Mouse (Mus musculus) adrenal gland, adult 2 months (tissue): ENCODE results near the gene Drosha. TPM values are rescaled to one million over a fixed set of nuclear protein-coding genes. Genes with fewer than 3 reads are reported as not detected.

Experiments
- DNase-seq: peaks from one replicate; pipeline ENCODE4 v3.0.0; 2021
- polyA plus RNA-seq: library from polyadenylated mRNA; depleted of rRNA; stranded (reverse); fragments of >200 nt; gene quantifications from 2 replicates; pipeline ENCODE4 v1.2.3, GENCODE M21; 2012
- total RNA-seq, 2 experiments: library from RNA; stranded (reverse); gene quantifications; 2 replicates each; pipeline ENCODE4 v1.2.3; 2021

Gene Drosha
- total and polyA plus RNA-seq, 3 experiments: 14.0 to 39.5 (median 34.3) TPM

DNA sequence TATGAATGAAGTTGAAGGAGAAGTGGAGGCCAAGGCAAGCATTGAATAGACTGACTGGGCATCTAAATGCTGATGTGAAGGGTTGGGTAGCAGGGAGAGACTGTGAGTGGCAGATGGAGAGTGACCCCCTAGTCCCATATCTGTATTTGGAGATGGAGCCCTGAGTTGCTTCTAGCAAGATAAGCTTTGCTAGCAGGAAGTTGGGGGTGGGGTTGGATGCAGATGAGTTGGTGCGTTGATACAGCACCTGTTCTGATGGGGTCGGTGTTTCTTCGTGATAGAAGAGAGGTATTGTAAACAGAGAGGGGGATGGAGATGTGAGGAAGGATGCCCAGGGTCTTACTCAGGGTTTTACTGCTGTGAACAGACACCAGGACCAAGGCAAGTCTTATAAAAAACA is 5.3 kb downstream of the Drosha start:
- no peak for DNase-seq

DNA sequence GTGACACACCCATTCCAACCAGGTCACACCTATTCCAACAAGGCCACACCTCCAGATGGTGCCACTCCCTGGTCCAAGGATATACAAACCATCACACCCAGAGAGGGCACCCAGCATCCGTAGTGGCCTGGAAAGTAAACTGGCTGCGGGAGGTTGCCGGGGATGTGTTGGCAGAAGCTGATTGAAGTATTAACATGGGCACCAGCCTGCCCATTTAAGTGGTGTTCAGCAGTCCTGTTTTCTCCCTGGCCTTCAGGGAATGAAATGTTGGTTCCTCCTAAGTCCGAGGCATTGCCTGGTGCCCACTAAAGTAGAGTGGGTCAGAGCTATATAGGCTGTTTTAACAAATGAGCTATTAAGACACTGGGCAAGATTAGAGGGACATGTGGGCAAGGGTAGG is 8.0 kb downstream of the Drosha start:
- DNase-seq: no peak

DNA sequence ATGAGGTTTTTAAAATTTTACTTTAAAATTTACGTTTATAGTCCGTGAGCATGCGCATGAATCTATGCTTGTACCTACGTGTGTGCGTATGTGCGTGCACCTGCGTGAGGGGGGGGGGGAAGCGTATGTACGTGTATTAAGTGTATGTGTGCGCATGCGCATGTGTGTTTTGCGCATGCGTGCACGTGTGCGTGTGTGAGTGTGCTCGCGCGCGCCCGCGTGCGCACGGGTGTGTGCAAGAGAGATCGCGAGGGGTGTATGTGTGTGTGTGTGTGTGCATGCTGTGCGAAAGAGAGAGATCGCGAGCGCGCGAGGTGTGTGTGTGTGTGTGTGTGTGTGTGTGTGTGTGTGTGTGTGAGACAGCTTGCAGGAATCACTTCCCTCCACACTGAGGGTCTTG is 8.8 kb downstream of the Drosha start:
- DNase-seq: no peak

DNA sequence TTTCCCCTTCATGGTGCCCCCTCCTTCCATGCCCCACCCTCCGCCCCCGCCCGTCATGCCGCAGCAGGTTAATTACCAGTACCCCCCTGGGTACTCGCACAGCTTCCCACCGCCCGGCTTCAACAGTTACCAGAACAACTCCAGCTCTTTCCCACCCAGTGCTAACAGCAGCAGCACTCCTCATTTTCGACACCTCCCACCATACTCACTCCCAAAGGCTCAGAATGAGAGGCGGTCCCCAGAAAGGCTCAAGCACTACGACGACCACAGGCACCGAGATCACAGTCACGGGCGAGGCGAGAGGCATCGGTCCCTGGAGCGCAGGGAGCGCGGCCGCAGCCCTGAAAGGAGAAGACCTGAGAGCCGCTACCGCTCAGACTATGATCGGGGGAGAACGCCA is 9.6 kb downstream of the Drosha start:
- no peak for DNase-seq

DNA sequence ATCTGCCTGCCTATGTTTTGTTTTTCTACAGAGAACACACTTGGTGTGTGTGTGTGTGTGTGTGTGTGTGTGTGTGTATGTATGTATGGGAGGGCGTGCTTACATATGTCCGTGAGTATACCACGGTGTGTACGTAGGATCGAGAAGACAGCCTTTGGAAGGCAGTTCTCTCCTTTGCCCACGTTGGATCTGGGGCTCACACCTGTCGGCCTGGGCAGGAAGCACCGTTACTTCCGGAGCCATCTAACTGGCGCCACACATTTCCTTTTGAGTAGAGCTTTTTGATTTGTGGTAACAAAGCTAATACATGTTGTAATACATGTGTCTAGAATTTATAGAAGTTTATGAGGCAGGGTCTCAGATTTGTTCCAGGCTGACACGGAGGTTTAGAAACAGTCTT is 16.1 kb downstream of the Drosha start:
- no peak for DNase-seq

DNA sequence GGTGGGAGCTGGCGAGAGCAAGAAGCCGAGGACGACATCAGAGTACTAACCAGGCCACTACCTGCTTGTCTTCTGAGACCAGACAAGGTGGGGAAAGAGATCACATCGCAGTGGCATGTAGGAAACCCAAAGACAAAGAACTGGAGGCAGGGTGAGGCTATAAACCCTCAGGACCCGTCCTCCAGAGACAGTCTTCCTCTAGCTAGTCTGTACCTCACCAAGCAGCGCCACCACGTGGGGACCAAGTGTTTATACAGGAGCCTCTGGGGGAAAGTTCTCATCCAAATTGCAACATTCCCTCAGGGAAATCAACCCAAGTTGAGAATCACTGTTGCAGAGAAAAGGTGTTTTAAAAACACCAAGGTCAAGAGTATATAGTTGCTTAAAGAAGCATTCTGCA is 18.2 kb downstream of the Drosha start:
- no peak for DNase-seq

DNA sequence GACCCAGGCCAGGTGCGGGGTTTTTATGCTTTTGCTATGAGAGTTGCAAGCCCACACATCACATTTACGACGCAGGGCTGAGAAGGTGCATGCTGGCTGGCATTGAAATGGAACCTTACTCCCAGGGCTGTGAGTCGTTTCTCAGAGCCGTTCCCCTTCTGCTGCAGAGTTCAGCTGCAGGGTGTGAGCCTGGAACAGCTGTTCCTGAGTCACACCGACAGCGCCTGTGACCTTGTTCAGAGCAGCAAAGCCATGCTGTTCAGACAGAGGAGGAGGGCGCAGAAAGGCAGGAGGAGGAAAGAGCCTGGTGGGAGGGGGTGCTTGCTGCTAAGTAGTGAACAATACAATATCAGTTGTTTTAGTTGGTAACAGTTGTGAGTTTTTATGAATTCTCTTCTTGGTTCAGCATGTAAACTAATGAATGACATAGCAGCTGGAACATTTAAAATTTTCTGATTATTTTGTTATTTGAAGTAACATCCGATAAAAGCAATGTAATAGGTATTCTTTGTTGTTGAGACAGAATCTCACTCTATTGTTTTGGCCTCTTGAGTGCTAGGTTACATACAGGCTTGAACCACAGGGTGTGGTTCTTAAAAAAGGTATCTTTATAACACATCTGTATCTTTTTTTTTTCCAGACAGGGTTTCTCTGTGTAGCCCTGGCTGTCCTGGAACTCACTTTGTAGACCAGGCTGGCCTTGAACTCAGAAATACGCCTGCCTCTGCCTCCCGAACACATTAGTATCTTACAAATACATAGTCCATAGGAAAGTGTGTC is 23.8 kb downstream of the Drosha start:
- DNase-seq: peak; percentile 51

DNA sequence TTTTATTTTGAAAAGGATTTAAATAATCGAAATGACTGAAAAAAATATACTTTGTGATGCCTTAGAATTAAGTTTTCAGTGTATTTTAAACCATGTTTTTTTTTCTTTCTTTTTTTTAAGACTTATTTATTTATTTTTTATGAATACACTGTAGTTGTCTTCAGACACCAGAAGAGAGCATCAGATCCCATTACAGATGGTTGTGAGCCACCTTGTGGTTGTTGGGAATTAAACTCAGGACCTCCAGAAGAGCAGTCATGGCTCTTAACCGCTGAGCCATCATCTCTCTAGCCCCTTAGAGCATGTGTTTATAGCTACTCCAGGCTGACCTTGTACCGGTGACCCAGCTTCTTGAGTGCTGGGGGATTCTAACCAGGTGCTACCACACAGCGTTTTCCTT is 24.8 kb downstream of the Drosha start:
- DNase-seq: no peak

DNA sequence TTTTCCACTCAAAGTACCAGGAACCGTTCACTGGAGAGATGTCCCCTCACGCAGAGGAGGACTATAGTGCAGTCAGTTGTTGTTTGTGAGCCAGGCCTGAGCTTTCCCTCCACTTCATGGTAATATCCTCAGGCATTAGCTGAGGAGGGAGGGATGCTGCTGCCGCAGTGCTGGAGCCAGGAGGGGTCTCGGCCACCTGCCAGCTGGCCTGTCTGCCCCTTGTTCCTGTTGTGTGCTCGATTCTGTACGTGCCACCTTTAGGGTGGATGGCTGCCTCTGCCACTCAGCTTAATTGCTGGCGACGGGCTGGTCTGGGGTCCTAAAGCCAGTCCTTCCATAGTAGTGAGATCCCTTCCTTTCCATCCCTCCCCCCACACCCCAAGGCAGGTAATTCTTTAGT is 28.9 kb downstream of the Drosha start:
- DNase-seq: no peak

DNA sequence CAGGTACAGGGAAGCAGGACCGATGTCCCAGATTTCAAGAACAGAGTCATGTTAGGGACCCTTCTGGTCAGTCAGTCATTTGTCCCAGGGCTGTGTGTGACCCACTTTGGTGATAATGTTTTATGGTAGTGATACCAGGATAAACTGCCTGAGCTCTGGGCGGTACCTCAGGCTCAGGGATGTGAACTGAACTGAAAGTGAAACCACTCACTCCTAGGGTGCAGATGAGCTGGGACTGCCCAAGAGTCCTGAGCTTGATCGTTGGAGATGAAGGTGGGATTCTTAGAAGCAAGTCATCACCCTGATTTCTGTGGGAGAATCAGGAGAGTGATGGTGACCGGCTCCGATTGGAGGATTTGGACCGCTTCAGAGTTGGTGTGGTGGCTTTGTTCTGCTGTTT is 32.2 kb downstream of the Drosha start:
- DNase-seq: no peak

DNA sequence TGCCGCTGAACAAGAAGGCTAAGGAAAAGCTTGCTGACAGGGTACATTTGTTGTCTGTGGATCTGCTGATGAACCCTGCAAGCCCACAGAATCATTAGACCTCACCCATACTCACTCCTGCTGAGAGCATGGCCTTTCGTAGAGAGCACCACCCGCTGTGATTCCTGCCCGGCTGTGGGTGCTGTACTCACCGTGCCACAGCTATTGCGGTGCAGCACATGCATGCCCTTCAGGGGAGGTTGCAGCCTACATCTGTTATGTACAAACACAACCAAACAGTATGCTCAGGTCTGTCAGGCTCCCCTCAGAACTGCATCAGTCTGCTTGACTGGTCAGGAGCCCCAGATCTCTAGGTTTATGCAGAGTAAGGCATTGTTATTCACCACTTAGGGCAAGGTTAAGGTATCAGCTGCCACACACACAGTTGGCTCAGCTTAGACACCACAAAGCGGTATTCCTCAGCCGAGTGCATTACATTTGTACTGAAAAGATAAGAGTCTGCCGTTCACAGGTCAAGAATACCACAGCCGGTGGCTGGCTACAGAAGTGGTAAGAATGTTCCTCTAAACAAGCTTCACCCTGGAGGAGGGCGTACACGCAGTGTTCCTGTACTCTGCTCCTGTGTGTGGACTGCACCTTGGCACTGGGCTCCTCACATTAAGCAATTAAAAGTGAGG is 33.4 kb downstream of the Drosha start:
- DNase-seq: no peak

DNA sequence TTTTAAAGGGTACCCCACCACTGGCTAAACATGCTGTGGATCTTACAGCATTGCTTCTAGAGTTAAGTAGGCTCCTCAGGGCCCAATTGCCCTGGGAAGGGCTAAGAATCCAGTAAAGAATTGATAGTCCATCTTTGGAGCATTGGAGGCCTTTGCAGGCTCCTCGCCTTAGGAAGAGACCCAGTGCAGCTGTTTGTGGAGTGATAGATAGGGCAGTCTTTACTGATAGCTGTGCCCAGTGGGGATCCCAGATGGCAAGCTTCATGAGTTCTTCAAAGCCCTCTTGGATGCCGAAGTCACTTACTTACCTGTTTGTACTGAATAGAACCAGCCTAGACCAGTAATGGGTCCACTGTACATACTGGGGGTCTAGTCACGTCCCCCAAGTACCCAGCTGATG is 34.0 kb downstream of the Drosha start:
- DNase-seq: no peak

DNA sequence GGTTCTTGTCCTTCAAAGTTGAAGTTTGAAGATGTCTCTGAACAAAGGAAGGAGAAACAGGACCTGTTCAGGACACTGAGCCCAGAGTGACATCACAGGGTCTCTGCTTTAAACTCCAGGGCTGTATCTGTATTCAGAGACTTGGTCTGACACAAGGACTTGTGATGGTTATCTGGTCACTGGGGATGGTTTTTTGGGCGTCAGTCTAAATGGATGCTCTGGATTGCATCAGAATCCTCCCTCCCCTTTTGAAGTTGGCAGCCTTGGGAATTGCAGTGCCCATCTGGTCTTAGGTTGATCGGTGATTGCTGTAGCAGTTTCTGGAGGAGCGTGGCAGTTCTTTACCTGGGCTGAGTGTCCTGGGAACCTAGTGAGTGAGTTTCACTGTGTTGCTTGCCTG is 37.4 kb downstream of the Drosha start:
- no peak for DNase-seq

DNA sequence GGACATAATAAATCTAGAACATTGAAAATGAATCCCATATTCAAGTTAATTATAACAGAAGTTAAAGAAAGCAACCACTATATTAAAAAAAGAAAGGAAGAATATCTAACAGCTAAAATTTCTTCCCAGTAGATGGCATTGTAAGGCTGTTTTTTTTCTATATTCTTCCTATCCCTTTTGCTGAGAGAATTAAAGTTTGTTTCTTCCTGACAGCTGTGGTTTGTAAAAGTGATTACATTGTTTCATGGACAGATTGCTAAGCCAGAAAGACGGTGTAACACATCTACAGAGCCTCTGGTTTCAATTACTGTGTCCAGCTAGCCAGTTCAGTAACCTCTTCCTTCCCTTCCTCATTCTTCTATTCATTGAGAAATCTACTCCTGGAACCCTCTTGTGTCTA is 39.1 kb downstream of the Drosha start:
- no peak for DNase-seq

DNA sequence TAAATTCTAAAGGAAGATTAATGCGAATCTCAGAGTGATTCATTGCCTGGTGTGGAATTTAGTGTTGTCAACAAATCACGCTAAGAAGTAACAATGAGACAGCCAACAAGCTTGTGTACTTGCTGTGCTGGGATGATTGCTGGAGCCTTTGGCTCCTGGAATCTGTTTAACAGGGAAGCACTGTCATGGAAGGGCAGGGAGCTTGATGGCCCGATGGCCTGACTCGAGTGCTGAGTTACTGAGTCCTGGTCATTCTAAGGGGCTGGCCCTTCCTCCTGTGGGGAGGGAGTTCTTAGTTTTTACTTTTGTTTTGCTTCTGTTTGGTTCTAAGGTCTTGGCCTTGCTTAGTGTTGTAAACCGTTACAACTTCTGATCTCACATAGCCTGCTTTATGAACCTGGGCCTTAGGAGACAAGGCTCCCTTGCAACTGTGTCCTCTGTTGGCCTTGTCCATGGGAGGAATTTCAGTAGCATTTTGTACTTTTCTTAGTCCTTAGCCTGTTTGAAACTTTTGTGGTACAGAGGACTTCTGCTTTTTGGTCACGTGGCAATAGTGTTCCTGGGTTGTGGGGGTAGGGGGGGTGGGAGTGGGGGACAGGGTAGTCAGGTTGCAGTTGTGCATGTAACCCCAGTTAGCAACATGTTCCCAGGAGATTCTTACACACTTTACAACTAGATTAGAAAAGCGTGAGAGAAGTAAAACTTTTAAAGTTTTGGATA is 41.1 kb downstream of the Drosha start:
- no peak for DNase-seq

DNA sequence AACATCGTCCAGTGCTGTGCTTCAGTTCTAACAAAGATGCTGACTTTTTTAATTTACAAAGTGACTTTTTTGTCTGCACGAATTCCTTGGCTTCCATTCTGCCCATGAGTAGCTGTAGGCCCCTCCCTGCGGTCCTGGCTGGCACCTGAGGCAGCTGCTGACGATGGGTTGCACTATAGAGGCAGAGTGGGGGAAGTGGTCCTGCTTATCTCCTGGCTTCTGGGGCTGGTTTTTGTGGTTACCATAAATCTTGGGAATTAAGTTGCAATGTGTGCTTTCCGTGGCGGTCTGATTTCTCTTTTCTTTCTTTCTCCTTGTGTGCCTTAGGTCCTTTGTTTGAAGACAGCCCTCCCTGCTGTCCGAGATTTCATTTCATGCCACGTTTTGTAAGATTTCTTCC is 42.7 kb downstream of the Drosha start:
- DNase-seq: no peak

DNA sequence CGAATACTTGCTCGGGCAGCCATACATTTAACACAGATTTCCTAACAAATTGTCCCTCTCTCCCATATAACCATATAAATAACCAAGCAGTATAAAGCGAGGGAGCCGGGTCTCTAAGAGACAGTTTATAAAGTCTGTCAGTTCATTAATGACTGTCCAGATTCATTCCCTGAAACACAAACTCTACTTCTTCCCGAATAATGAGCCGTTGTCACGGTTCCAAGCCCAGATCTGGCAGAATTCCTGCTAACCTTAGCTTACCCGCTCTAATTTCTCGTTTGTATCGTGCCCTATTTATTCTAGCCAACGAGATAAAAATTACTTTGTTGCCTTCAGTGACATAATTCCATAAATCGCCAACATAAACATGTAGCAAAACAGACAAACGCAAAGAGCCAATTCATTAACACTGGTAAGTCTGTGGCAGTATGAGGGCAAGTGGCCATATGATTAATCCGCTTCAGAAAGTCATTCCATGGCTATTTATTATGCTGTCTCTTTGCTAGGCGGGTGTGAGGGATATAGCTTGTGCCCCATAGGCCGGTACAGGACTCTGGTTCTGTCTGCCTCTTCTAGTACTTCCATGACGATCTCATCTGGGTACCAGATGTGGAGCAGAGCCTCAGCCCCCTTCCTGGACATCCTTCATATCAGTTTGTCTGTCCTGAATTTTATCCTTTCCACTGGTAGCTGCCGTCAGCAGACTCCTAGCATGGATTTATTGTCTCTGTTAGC is 51.0 kb downstream of the Drosha start:
- no peak for DNase-seq

DNA sequence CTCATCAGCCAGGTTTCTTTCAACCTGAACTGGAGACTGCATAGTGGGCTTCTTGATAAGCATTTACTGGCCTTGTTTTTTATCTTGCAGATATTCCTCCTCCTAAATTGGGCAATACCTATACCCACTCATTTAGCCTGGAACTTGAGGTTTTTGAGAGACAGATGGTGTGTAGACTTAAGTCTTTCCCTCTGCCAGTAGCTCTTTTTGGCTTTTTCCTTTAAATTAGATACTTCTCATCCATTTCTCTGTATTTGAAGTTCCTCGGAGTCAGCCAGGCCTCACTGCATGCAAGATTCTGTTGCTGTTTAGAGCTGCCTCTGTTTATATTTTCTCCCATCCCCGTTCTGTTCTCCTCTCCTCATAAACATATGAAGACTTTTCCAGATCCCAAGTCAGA is 51.7 kb downstream of the Drosha start:
- DNase-seq: no peak

DNA sequence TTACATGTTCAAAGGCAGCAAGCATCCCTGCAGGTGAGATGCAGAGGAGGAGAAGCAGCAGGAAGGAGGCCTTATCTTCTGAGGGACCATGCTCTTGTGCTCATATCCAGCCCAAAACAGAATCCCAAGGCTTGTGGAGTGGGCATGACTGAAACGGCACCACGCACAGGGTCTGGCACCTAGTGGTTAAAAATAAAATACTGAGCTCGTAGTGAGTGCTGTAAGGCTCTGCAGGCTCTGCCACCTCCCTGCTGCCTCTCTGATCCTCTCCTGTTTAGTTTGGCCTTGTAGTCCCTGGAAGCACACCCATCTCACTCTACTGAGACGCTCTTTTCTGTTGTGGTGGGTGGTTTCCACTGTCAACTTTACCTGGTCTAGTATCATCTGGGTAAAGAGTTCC is 52.3 kb downstream of the Drosha start:
- DNase-seq: no peak

DNA sequence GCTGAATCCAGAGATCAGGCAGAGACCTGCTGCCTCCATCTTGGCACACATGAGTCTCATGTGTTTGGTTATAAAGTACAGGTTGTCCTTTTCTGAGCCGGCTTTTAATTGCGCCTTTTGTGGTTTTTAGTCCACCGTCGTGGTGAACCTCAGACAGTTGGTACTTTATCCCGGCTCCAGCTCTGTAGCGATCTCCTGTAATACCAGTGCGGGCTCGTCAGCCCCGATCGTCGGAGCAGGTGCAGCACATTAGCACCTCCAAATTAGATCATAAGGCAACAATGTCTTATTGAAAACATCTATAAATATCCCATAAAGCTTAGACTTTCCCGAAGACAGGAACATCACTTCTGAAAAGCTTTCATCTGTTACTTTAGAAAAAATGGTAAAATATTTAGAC is 53.3 kb downstream of the Drosha start:
- no peak for DNase-seq

DNA sequence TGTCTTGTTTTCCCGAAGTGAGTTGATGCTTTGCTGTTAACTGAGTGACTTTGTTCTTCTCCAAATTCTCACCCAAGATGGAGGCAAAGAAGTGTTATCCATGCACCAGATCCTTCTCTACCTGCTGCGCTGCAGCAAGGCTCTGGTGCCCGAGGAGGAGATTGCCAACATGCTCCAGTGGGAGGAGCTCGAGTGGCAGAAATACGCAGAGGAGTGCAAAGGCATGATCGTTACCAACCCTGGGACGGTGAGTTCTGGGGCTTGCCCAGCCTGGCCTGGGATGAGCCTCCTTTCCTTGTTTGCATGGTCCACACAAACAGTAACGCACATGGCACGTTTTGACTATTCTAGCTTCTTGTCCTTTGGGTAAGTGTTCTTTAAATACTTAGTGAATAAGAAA is 54.0 kb downstream of the Drosha start:
- DNase-seq: no peak

DNA sequence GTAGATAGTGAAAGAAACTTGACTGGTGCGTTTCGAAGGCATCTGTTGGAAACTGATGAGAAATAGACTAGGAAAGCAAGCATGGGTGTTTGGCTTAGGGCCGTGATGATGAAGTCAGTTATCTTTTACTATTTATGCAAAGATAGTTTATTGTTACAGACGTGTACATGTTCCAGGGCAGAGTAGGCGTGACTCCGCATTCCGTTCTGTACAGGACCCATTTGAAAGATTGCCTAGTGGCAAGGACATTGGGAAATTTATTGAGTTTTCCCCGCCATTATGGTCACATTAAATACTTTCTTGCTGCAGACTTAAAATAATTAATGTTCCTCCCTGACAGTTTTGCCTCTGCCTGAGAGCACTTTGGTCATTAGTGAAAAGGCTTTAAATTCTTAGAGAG is 55.3 kb downstream of the Drosha start:
- DNase-seq: no peak

DNA sequence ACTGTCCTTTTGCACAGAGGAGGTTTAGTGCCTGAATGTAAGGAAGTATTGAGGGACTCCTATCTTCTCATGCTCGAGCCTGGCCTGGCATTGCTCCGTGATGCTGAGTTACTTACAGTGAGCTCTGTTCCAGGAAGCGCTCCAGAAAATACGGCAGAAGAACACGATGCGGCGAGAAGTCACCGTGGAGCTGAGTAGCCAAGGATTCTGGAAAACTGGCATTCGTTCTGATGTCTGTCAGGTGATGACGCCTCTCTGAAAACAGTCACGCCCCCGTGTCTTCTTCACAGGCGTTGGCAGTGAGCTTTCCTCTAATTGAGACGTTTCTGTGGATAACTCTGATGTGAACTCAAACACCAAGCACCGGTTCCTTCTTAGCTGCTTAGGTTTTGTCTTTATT is 60.2 kb downstream of the Drosha start:
- DNase-seq: no peak
